Mouse (Mus musculus) ES-E14 (cell line): ENCODE measurements at regions not wholly inside any gene's neighbourhood (a gene's known extent, or its start where the extent isn't known, plus 50 kb on each side); places are given as distances from the start of the nearest gene placed in this dataset.

ENCODE experiments used
- HCFC1 ChIP-seq: IDR thresholded peaks from 2 replicates; pipeline ENCODE4 v1.6.1; 2012; ENCODE audit warnings: low read length, inconsistent platforms, borderline replicate concordance; ENCODE audit not compliant: insufficient read depth
- MAFK ChIP-seq: IDR thresholded peaks from 2 replicates; pipeline ENCODE4 v1.6.1; 2014; ENCODE audit warnings: mild to moderate bottlenecking, low read depth, low read length, inconsistent platforms; ENCODE audit not compliant: insufficient read depth
- ZC3H11A ChIP-seq: IDR thresholded peaks from 2 replicates; pipeline ENCODE4 v1.6.1; 2012; ENCODE audit warnings: low read depth, mild to moderate bottlenecking, inconsistent platforms, low read length, borderline replicate concordance

DNA sequence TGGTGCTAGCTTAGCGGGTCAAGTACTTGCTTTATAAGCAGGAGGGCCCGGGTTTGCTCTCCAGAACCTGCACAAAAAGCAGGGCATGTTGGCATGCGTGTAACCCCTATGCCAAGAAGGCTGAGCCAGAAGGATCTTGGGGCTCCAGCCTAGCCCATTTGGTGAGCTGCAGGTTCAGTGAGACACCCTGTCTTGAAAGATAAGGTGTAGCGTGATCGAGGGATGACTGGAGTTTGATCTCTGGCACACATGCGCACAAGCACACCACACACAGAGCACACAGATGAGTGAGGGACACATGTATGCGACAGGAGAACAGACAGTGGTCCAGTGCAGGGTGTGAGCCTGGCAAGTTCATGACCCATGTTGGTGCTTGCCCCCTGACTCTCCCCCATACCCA, 152.1 kb downstream of the Gadd45g start:
- TF ChIP-seq ZC3H11A (no peak), HCFC1 (no peak), MAFK (no peak)
